Mouse (Mus musculus): ENCODE measurements around the gene Ikzf3.

DNA sequence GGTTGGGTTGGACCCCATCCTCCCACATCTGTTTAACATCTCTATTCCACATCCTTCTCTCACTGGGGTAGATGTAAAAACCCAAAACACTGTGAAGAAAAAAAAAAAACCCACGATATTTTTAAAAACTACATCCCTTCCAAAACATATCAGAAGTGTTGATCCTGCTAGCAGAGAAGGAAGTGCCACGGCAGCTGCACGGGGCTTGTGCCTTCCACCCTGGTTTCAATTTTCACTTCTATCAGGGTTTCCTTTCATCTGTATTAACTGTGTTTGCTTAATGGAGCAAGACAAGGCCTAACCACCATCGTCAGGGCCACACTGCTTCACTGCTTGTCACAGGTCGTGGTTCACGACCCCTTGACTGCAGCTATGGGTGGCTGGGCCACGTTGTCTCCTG is 52.9 kb downstream of the Ikzf3 start:
- TF ChIP-seq CTCF (IDR thresholded peaks at IDR 0.05) (no peak), EP300 (IDR thresholded peaks at IDR 0.05) (no peak)

Data from lung, postnatal 0 days (tissue).